Mouse (Mus musculus) intestine, embryonic 16.5 days (tissue): ENCODE measurements around the gene Basp1. TPM values are rescaled to one million over a fixed set of nuclear protein-coding genes. Genes with fewer than 3 reads are reported as not detected.
A peak's percentile ranks its signal among the peaks of the same experiment; 100 is the strongest.
"Not testable (repeated sequence)": the region's sequence is repeated elsewhere in the genome, so short reads cannot be mapped to it uniquely, and the experiment has no call there.

Experiments used
- ATAC-seq: fragments of 200-750 bp; cut with Nextera tagmentation; 2 replicates; pipeline ENCODE4 v1.8.0; 2017; ENCODE audit warnings: moderate TSS enrichment, moderate library complexity
- H3K27ac ChIP-seq: fragments of 300-500 bp; sonication (generic); 2 replicates; pipeline ENCODE4 v1.5.1; 2014; ENCODE audit warnings: mild to moderate bottlenecking, low read length
- H3K27me3 ChIP-seq: fragments of 300-500 bp; sonication (generic); replicated peaks from 2 replicates; pipeline ENCODE4 v1.6.1; 2014; ENCODE audit warnings: low read length, control low read depth, mixed read lengths; ENCODE audit not compliant: control insufficient read depth, insufficient read depth
- H3K36me3 ChIP-seq: fragments of 300-500 bp; sonication (generic); 2 replicates; pipeline ENCODE4 v1.6.1; 2014; ENCODE audit warnings: low read length, control low read depth; ENCODE audit not compliant: control insufficient read depth, insufficient read depth
- H3K4me1 ChIP-seq: fragments of 300-500 bp; sonication (generic); 2 replicates; pipeline ENCODE4 v1.6.1; 2014; ENCODE audit warnings: low read length, control low read depth, mixed read lengths; ENCODE audit not compliant: control insufficient read depth, insufficient read depth
- H3K4me2 ChIP-seq: fragments of 300-500 bp; sonication (generic); 2 replicates; pipeline ENCODE4 v1.6.1; 2014; ENCODE audit warnings: low read depth, low read length, control low read depth
- H3K4me3 ChIP-seq: fragments of 300-500 bp; sonication (generic); 2 replicates; pipeline ENCODE4 v1.5.1; 2014; ENCODE audit warnings: mild to moderate bottlenecking, low read length
- H3K9ac ChIP-seq: fragments of 300-500 bp; sonication (generic); 2 replicates; pipeline ENCODE4 v1.6.1; 2014; ENCODE audit warnings: low read depth, low read length
- H3K9me3 ChIP-seq: fragments of 300-500 bp; sonication (generic); 2 replicates; pipeline ENCODE4 v1.6.1; 2016; ENCODE audit warnings: low read length, control low read depth; ENCODE audit not compliant: control insufficient read depth
- WGBS: fragments of 180-500 bp; shearing (Covaris S2); extraction: QIAGEN DNeasy Blood & Tissue Kit; methylation state at CpG from one replicate; pipeline ENCODE4 v1.1.7; 2014; 5-methylcytosine and 5-hydroxymethylcytosine counted together
- polyA plus RNA-seq: library from polyadenylated mRNA; unstranded; fragments of >200 nt; fragmentation: Nextera tagmentation; extraction: Ambion mirVana; gene quantifications from 2 replicates; pipeline ENCODE4 v1.2.1, GENCODE M21; 2015

Basp1 gene
- 6.5 and 7.6 TPM in 2 replicates for polyA plus RNA-seq

- Histone ChIP-seq H3K4me2 (peak within 1 kb of the TSS; percentile 85), H3K27ac (peak within 1 kb of the TSS; percentile 74), H3K4me3 (peak within 1 kb of the TSS; percentile 76), H3K4me1 (0 out of 2 replicates have a peak, but pooled peaks cover 4% of the 10 kb centered on the region), H3K36me3 (no peaks in the 10 kb centered on the region), H3K27me3 (no peaks in the 10 kb centered on the region), H3K9me3 (no peaks in the 10 kb centered on the region), H3K9ac (peak within 1 kb of the TSS; percentile 82)
- 1% methylated on average over 25 of the region's 60 CpGs for WGBS
- ATAC-seq = peak; percentile 68
Measured at GRCm38 (mm10) chr15:25413378-25413901, at the start of gene Basp1. Gene Basp1, minus strand, starts transcription at chr15:25413764.

GRCm38 (mm10) chr15:25463076-25463475 is 49.5 kb upstream of the Basp1 start:
- not testable (repeated sequence) for H3K27me3 ChIP-seq, H3K9ac ChIP-seq, H3K9me3 ChIP-seq, H3K4me2 ChIP-seq, H3K27ac ChIP-seq, H3K4me3 ChIP-seq, H3K36me3 ChIP-seq, H3K4me1 ChIP-seq, ATAC-seq

DNA sequence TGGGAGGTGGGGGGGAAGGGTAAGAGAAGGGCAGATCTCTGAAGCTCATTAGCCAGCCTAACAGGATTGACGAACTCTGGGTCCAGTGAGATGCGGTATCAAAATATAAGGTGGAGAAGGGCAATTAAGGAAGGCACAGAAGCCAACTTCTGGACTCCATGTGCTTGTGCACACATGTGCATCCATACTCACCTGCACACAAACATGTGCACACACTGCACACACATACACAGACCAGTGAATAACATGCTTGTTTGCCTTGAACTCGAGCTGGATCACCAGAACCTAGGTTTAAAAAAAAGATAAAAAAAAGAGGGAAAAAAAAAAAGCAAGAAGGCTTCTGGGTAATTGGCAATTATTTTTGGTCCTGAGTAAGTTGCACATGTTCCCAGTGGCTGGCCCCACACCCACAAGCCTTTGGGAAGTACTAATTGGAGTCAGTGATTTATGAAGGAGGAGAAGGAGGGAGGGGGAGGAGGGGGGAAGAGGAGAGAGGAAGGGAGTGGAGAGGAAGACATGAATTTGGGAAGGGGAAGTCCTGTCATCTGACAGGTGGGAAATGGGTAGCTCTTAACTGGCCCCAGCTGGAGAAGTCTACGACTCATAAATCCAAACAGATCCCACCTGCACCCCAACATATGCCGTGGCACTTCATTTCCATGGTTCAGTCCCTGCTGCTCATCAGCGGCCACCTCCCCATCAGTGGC is 48.6 kb upstream of the Basp1 start:
- 65% methylated on average over 6 of the region's 6 CpGs for WGBS
- no peak for ATAC-seq
- H3K9ac ChIP-seq = no peak overlapping the region

GRCm38 (mm10) chr15:25459901-25460300 is 46.3 kb upstream of the Basp1 start:
- Histone ChIP-seq H3K36me3 (no peaks in the 10 kb centered on the region), H3K4me3 (no peak overlapping the region), H3K27me3 (no peaks in the 10 kb centered on the region), H3K4me2 (no peak overlapping the region), H3K9ac (no peak overlapping the region), H3K9me3 (no peaks in the 10 kb centered on the region), H3K27ac (no peak overlapping the region), H3K4me1 (no peaks in the 10 kb centered on the region)
- WGBS = 26% methylated on average over 7 of the region's 7 CpGs
- peak; percentile 53; the same call in 1 of the 2 replicates for ATAC-seq

More for the DNA sequence above, 48.6 kb upstream of the Basp1 start:
- H3K4me3 ChIP-seq = no peak overlapping the region
- no peaks in the 10 kb centered on the region for H3K4me1 ChIP-seq
- no peak overlapping the region for H3K4me2 ChIP-seq
- no peaks in the 10 kb centered on the region for H3K27me3 ChIP-seq
- no peaks in the 10 kb centered on the region for H3K36me3 ChIP-seq
- H3K9me3 ChIP-seq = no peaks in the 10 kb centered on the region
- H3K27ac ChIP-seq = no peak overlapping the region

- Histone ChIP-seq H3K27ac (no peak overlapping the region), H3K4me1 (no peaks in the 10 kb centered on the region), H3K4me2 (no peak overlapping the region), H3K36me3 (no peaks in the 10 kb centered on the region), H3K9me3 (no peaks in the 10 kb centered on the region), H3K27me3 (no peaks in the 10 kb centered on the region), H3K4me3 (no peak overlapping the region), H3K9ac (no peak overlapping the region)
- no peak for ATAC-seq
- WGBS = 68% methylated on average over 2 of the region's 2 CpGs
Measured at GRCm38 (mm10) chr15:25457421-25457820, 43.9 kb upstream of the Basp1 start.

DNA sequence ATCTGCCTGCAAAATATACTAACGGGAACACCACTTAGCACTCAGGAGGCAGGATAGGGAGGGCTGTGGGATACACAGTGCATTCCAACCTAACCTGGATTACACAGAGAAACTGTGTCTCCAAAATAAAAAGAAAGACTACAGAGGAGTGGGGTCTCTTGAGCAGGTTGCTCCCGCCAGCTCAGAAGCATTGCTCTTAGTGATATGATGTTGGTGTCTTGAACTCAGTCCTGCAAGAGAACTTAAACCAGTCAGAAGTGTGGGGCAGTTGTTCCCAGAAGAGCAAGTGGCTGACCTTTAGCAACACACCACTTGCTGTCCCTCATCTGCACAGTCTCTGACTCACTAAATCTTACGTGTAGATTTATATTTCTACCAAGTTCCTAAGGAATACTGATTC is 40.0 kb upstream of the Basp1 start:
- Histone ChIP-seq H3K27ac (no peak overlapping the region), H3K4me2 (no peak overlapping the region), H3K9me3 (no peaks in the 10 kb centered on the region), H3K4me3 (no peak overlapping the region), H3K9ac (no peak overlapping the region), H3K4me1 (no peaks in the 10 kb centered on the region), H3K27me3 (no peaks in the 10 kb centered on the region), H3K36me3 (no peaks in the 10 kb centered on the region)
- 77% methylated on average over 3 of the region's 3 CpGs for WGBS
- ATAC-seq = no peak

GRCm38 (mm10) chr15:25449348-25449747 is 35.8 kb upstream of the Basp1 start:
- 39% methylated on average over 1 of the region's 1 CpGs for WGBS
- H3K27ac ChIP-seq = no peak overlapping the region
- peaks cover 10% of the 10 kb centered on the region for H3K4me1 ChIP-seq
- no peak overlapping the region for H3K4me2 ChIP-seq
- no peak overlapping the region for H3K9ac ChIP-seq
- ATAC-seq = no peak
- H3K36me3 ChIP-seq = no peaks in the 10 kb centered on the region
- H3K27me3 ChIP-seq = no peaks in the 10 kb centered on the region
- no peak overlapping the region for H3K4me3 ChIP-seq
- H3K9me3 ChIP-seq = no peaks in the 10 kb centered on the region

DNA sequence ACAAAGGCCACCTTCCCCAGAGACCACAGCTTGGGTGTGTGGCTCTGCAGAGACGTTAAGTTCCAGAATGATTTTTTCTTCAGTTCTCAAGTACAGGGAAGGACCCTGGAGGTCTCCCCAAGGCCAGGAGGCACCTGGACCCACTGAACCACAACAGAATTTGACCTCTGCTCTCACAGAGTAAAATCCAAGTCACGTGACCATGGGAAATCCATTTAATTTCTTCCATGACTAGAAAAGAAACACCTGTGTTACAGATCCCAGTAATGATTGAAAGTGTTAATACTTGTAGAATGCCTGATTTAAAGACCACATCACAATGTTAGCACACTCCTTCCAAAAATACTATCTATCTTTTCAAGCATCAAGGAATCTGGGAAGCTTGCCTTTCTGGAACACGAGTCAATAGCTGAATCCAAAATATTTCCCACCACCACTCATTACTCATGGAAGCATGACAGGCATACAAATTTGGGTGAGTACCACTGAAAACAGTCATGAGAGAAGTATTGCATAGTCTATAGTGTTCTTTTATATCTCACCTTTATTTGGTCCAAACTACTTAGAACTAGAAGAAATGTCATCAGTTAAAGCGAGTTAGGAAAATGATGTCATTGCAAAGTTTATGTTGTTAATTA is 35.3 kb upstream of the Basp1 start:
- ATAC-seq = no peak
- 61% methylated on average over 4 of the region's 4 CpGs for WGBS
- Histone ChIP-seq H3K27me3 (no peaks in the 10 kb centered on the region), H3K9me3 (no peaks in the 10 kb centered on the region), H3K4me2 (no peak overlapping the region), H3K4me3 (no peak overlapping the region), H3K36me3 (no peaks in the 10 kb centered on the region), H3K27ac (no peak overlapping the region), H3K4me1 (peaks cover 10% of the 10 kb centered on the region), H3K9ac (no peak overlapping the region)

DNA sequence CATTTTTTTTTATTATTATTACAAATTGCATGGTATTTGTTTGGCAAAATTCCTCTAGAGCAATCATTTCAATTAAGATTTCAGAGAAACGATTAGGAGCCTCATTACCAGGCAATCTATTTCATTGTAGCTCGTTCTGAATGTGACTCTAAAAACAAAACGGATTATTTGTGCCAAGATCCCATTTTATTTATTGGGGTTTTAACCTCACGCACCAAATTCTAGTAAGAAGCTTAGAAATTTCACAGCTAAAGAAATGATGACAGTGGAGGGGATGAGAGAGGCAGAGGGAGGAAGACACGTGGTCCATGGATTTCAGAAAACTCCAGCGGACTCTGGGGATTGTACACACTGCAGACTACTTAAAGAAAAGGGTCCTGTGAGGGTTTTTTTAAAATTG is 33.6 kb upstream of the Basp1 start:
- Histone ChIP-seq H3K9ac (no peak overlapping the region), H3K4me2 (no peak overlapping the region), H3K27ac (no peak overlapping the region), H3K9me3 (no peaks in the 10 kb centered on the region), H3K4me3 (no peak overlapping the region), H3K4me1 (peaks cover 10% of the 10 kb centered on the region), H3K36me3 (no peaks in the 10 kb centered on the region), H3K27me3 (no peaks in the 10 kb centered on the region)
- no peak for ATAC-seq
- WGBS = 71% methylated on average over 6 of the region's 6 CpGs
